Mouse (Mus musculus) cerebellum, postnatal 14 days (tissue): ENCODE data around the gene Gon7.
A peak's percentile ranks its signal among the peaks of the same experiment; 100 is the strongest.

Source experiments
- DNase-seq, 2 experiments: peaks; one replicate each; pipeline ENCODE4 v3.0.0; 2021; ENCODE audit warnings: mixed read lengths in 2 of 2

The Gon7 gene

DNA sequence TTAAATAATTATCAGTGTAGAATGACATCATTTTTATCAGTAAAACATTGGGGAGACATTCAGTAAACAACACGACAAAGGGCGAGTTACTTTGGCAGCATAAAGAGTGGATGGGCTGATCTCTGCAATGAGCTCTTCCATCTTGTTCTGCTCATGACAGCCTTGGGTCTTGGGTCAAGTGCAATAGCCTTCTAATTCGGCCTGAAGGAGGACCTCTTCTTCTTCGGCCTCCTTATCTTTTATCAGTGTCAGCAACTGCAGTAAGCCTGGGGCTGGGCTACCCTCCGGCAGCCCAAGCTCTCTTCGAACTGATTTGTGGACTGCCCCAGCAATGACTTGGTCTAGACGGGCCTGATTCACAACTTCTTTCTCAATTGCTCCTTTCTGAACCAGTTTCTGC is 15.5 kb downstream of the Gon7 start:
- DNase-seq = no peak

DNA sequence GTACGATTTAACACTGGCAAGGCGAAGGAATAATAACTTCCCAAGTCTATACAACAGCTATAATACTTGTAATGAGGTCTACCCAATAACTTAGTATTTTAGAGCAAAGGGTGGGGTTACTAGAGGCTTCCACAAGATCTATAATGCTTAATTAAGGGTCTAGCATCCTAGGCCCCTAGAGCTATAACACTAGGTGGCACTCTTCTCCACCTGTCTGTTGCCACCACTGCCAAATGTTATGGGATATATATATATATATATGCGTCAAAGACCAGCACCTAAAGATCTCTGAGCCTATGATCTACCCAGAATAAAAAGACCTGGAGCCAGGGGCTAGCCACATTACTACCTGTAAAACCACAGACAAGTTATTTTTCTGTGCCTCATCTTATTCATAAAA is 17.3 kb downstream of the Gon7 start:
- DNase-seq = no peak

DNA sequence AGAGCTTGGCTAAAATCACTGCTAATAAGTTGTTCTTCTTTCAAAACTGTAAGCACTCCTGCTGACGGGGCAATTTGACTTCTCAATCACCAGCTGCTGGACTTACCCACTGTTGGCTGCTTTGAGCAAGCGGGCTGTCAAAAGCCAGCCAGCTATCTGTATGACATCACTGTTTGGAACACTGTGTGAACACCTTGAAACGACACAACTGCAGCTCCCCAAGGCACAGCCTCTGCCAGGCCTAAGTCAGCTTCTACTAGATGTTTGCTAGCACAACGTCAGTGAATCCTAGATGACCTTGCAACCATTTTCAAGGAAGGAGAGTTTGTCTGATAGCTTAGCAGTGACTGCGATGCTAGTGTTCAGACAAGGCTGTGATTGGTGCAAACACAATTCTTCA is 18.5 kb downstream of the Gon7 start:
- no peak for DNase-seq

DNA sequence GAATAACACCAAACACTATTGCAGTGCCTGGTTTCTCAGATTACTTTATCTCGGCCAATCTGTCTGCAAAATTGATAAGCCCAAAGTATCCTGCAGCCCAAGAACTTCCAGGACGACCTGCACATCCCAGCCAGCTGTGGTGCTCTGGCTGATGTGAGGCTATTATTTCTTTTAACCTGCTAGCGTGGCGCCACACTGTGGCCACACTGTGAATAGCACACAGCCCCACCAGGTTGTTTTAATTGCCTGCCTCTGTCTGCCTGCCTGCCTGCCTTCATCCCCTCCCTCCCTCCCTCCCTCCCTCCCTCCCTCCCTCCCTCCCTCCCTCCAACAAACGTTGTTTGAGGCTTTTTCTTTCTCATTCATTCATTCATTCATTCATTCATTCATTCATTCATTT is 24.2 kb downstream of the Gon7 start:
- peak in 1 of 2 experiments; percentile 59 for DNase-seq

DNA sequence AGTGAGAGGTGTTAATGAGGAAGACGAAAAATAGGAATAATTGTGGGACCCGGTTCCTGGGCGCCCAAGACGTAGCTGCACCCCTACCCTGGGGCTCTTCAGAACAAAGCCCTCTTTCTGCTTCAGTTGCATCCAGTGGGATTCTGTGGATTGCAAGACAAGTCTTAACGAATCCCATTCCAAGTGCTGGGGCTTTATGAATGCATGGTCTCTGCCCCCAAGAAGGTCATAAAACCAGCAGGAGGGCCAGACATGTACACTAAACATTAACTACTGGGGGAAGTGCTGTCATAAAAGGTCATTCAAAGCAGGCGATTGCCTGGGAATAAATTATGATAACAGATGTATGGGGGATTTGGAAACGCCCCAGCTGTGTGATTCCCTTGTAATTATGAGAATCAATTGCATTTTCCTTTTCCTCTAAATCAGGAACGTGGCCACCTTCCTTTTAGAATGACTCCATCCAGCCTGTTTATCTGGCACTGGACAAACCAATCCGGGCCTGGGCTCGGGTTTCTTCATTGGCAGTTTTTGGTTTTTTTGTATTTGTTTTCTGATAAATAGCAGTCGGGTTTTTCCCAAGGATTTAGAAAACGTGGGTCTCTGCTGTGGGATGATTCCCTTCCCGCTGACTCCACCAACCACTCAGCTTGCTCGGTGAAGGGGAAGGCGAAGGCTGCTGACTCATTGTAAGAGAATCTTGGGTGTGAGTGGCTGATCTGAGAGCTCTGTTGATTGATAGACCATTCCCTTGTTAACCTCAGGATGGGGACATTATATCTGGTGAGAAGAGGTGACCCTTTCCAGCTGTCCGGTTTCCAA is 26.6 kb downstream of the Gon7 start:
- DNase-seq = no peak

DNA sequence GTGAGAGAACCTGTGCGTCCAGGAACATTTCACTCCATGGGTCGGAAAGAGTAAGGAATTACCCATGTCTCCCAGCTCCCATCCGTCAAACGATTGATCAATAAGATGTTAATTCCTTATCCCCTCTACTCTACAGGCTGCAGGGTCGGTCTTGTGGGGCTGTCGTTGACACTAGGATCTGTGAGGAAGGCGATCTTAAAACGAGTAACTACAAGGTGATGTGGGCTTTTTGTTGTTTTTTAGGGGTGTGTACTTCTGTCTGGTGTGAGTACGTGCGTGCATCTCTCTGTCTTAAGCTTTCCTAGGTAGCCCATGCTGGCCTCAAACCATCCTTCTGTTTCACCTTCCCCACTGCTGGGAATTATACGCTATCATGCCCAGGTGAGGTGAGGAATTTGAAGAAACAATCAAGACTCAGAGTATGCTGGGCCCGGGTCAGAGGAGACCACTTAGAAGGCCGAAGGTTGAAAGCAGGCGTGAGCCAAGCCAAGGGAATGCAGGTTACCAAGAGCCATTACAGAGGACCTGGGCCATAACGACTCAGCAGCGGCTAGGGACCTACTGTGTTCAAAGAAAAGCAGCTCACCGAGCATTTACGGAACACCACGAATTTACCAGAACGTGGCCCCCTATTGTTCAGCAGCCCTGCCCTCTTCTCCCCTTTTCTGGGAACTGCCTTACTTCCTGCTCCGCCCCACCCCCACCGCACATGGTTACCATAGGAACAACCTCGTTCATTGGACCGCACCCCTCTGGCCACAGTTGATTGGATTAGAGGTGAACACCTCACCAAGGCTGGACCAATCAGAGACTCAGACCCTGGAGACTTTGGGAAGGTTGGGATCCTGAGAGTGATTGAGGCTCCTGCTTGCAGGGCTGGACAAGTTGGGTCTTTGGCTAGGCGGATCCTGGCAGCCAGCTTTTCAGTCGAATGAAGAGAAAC is 27.5 kb downstream of the Gon7 start:
- peak; percentile 91 to 95 for DNase-seq

DNA sequence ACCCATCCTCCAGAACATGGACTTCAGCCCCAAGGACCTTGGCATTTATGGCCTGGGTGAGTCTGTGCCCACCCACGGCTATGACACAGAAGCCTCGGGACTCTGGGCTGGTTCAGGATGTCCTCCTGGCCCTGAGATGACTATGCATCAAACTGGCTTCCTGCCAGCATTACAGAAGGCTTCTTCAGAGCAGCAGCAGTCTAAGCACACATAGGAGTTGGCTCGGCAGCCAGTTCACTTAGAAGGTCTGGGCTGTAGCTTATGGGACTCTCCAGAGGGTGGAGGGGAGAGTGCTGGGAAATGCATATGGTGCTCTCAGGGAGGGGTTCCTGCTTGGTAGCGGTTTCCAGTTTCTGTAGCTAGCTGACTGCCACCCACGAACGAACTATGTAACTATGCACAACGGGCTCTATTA is 31.8 kb downstream of the Gon7 start:
- no peak for DNase-seq

DNA sequence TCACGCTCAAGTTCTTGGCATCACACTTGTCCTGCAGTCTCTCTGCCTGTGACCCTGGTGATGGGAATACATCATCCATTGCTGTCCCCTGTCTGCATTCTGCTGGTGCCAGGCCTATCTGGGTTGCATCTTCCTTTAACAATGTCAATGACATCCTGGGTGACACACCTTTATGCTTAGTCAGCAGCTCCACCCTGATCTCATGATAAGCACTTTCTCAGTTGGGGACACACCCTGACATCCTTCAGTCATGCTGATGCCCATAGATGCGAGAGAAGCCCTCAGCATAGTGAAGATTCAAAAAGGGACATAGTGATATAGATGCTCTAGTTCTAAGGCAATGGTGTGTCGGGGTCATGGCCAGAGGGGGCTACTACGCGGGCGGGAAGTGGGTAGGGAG is 32.5 kb downstream of the Gon7 start:
- no peak for DNase-seq

DNA sequence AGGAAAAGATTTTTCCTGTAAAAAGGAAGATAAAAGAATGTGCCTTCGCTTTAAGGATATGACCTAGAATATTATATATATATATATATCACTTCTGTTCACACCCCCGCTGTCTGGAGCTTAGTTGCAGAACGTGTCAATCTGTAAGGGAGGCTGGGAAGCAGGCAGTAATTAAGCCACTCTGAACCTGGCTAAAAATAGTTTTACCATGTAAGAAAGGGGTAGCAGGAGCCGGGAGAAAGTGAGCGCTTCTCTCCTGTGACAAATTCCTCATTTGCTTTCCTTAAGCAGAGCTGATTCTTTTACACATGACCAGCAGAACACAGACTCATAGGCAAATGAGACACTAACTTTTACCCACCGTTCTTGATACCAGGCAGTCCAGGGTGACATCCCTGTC is 33.7 kb downstream of the Gon7 start:
- DNase-seq = no peak

DNA sequence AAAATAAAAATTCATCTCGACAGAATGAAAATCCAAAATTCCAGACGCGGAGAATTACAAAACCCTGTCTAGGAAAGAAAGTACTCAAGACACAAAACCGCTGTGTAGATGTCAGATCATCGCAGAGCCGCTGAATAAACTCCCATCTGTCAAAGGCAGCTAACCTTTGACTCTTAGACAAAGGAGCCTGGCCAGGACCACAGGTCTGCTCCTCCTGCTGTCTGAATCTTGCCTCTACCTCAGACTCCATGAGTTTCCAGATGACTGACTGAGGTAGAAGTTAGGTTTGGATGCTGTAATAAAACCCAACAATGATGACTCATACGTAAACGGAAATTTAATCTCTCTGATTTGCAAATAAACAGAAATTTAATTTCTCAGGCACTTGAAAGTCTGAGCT is 34.6 kb downstream of the Gon7 start:
- no peak for DNase-seq

DNA sequence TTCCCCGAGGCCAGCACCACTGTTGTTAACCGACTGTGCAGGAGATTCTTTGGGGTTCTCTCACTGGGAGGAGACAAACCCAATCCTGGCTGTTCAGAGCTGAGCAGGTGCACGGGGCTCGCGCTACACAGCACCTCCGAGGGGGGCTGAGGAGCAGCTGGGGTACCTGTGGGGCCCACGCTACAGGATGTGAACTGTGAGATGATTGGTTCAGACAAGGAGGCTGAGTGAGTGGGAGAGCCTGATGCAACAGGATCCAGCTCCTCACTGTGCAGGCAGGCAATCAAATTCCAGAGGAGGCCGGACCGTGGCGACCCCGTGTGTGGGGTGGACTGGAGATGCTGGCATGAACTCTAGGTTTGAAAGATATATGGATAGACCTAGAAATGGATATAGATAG is 35.2 kb downstream of the Gon7 start:
- no peak for DNase-seq

DNA sequence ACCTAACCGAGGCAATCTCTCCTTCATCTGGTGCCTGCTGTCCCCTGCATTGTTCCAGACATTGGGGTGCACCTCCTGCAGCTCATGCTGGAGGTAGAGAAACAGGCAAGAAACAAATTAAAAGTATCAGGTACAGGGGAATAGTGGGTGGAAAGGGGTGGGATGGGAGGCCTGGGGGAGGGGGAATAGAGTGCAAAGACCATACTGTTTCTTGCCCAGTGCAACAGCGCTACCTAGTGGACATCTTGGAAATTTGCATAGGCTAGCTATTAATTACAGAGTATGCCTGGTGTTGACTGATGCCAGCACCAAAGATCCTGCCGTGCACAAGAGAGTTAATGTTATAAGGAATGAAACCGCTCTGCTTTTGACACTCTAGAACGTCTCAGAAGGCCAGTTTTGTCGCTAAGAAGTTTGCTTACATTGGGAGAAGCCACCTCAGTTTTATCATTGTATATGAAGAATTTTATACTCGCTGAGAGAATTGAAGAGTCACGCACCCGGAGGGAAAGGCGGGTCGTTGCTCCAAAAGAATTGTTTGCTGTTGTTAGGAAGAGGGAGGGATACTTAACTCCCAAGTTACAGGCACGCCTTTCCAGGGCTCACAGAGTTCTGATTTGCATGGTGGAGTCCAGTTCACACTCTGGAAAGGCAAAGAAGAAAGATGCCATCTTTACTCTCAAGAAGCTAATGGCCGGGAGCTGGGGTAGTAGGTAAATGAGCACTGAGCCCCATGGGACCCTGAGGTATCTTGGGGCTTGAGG is 37.9 kb downstream of the Gon7 start:
- DNase-seq = peak; percentile 78 to 79

DNA sequence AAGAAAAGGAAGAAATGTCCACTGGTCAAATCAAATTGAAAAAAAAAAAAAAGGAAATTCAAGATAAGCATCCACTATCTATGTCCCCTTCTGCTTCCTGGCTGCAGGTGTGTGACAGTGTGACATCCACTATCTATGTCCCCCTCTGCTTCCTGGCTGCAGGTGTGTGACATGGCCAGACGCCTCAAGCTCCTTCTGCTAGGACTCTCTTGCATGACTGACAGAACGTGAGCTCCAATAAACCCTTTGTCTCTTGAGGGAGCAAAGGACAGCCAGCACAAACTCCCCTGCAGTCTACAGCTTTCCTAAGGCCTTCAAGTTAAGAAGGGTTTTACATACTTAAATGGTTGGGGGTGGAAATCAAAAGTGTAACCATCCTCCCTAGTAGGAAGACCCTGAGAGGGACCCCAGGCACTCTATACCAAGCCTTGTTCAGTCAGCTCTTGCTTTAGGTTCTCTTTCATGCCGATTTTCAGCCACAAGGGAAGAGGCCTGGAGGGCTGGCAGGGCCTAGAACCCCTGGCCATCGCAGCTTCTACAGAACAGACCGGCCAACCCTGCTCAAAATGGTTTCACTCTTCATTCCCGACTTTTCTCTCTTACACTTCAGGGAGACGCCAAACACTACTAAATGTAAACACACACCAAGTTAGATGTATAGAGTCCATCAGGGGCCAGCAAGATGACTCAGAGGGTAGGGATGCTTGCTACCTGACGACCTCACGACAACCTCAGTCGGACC is 42.8 kb downstream of the Gon7 start:
- peak in 1 of 2 experiments; percentile 0 for DNase-seq

DNA sequence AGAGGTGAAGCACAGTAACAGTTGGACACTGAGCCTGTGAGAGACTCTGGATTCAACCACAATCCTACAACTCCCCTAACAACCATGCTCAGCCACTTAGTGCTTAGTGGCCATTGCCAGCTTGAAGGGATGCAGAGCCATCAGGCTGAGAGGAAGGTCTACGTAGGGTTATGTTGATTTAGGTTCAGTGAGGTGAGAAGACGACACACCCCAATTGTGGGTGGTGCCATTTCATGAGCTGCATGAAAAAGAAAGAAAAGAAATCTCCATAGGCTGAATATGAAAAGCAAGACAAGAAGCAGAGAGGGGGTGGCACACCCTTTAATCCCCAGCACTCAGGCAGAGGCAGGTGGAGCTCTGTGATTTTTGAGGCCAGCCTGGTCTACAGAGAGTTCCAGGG is 43.5 kb downstream of the Gon7 start:
- DNase-seq = peak in 1 of 2 experiments; percentile 0

DNA sequence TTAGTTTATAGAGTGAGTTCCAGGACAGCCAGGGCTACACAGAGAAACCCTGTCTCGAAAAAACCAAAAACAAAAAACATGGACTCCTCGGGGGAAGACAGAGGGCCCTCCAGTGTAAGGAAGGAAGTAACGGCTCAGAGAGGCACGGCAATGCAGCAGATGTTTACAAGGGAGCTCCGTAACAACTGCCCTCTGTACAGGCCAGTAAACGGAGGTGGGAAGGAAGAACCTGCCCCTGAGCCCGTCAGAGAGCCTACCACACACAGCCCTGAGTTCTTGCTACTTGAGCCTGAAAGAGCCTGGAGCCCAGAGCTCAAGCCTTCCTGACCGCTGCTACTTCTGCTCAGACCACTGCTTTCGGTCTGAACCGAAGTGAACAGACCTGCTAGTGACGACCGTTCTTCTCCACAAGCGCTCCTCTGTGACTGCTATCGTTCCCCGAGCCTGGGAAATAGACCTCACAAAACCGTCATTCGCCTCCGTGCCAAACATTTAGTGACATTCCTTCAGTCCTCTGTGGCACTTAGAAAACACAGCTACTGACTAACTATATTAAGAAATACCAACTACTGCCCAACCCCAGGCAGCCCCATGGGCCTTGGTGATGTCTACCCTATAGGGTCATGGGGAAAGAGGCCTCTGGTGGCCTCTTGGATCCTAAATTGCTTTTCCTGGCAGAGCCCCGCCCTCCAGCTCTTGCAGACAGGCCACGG is 44.3 kb downstream of the Gon7 start:
- peak in 1 of 2 experiments; percentile 1 for DNase-seq

DNA sequence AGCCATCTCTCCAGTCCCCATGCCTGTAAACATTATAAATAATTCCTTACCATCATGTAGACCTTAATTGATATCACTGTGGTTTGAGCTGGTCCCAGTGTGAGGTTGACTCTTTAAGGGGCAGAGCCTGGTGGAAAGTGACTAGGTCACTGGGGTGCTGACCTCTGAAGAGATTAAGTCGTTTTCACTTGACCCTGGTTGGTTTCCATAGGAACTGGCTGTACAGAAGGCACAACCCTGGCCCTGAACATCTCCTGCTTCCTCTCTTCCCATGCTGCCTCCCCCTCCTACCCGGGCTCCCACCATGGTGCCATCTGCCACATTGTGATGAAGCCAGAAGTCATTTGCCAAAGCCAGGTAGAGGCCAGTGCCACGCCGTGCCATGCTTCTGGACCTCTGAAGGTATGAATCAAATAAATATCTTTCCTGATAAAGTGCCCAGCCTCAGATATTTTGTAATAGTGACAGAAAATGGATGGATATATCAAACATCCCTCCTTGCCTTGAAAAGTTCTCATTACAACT is 46.7 kb downstream of the Gon7 start:
- peak; percentile 70 to 83 for DNase-seq

DNA sequence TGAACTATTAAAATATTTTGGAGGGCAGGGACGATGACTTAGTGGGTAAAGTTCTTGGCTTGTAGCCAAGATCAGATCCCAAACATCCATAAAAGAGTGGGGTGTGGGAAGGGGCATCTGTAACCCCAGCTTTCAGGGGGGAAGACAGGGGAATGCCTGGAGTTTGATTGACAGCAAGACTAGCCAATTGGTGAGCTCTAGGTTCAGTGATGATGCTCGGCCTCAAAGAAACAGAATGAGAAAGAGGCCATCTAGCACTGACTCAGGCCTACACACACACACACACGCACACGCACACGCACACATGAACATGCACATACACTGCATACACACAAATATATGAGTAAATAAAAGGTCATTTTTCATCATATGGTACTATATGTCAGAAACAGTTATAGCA is 47.7 kb downstream of the Gon7 start:
- DNase-seq = peak in 1 of 2 experiments; percentile 14

DNA sequence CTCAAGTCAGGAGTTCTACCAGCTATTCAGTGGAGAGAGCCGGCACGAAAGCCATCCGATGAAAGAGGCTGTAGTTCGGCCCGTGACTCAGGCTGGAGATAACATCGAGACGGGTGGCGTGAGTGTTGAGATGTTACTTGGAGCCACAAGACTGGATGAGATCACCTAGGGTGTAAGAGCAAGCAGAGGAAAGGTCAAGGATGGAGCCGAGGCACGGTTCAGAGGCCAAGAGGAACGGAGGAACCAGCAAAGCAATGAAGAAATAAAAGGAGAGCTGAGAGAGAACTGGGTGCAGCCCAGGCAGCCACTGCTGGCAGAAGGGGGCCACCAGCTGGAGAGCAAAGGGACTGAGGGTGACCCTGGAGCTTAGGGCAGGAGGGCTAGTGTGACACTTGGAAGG is 49.4 kb downstream of the Gon7 start:
- peak in 1 of 2 experiments; percentile 14 for DNase-seq

DNA sequence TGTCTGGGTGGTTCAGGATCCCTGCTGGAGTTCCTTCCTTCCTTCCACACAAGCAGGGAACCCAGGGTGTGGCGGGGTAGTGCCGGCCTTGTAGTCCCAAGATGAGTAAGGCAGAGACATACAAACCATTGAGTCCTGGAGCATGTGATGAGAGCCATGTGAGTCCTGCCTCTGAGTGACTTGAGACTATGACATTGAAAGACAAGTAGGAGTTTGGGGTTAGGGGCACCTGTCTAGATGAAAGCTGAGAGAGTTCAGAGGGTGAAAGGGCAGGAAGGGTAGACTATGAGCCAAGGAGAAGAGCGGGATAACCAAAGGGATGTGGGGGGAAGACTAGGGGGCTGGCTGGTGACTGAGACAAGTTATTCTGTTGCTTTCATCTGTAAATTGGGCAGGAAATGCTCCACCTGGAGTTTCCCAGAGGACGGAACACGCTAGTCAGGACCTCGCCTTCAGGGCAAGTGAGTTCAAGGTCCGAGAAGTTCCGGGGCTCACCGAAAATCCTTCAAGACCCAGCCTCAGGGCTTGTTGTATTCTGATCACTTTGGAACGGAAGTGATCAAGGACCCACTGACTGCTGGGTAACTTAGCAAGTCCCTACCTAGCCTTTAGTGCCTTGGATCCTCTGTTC is 50.7 kb downstream of the Gon7 start:
- peak in 1 of 2 experiments; percentile 2 for DNase-seq

DNA sequence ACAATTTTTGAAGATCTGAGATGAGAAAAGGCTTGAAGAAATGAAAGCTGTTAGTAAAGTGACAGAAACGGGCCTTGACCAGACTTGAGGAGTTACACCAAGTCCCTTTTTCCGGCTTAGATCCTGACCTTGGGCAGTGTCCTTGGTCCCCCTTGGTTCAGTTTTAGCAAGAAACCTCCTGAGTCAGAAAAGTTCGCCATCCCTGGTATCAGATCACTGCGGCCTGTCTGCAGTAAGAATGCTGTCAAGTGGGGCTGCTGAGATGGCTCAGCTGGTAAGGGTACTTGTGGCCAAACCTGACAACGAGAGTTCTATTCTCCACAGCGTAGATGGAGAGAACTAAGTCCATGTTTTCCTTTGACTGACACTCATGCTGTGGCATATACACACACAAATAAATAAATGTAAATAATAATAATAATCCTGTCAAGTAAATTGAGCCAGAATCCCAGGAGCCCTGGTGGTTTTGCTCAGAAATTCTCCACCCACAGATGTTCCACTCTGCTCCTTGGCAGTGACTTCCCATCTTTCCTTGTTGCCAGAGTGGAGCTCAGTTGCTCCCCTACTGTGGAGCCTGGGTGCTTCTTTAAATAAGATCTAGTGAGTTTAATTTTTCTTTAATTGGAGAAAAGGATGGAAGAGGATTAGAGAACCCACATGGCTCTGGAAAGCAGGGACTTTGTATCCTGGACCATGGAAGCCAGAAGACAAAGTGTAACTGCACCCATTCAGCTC is 51.5 kb downstream of the Gon7 start:
- no peak for DNase-seq
